8 mouse cellular contexts compared by ENCODE assay signal in the genomic region with DNA sequence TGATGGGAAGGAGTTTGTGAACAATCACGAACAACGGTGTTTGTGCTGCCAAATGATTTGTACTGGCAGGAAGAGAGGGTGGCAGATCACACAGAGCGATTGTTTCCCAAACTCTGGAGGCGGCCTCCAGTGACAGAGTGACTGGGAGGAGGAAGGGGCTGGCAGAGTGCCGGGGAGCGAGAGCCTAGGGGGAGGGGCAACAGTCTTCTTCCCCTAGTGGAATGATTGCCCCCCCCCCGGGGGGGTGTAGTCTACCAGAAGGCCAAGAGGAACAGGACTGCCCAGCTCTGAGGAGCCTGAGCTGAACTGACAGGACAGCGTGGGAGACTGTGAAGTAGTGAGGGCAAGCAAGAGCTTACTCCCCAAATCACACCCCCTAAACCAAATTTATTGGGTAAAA.
A peak's percentile ranks its signal among the peaks of the same experiment; 100 is the strongest.
DNase-seq lines count a peak whose midpoint lies in the region; ATAC-seq and TF ChIP-seq lines count a peak whose summit lies in the region.

No protein-coding gene starts in this region.

- no peak for TF ChIP-seq CTCF in thymus, adult 2 months (IDR thresholded peaks at IDR 0.05; ENCODE audit: borderline replicate concordance, control insufficient read depth, extremely low read depth, insufficient read depth, low read length, poor library complexity)

- DNase-seq in adrenal gland, adult 8-10 months: peak; percentile 44
- DNase-seq in gastrocnemius, postnatal 10 days: peak; percentile 81
- DNase-seq in layer of hippocampus, adult 9-11 months: peak; percentile 85
- DNase-seq in lung, postnatal 10 days: peak; percentile 98
- DNase-seq in right cerebral cortex, postnatal 10 days (ENCODE audit: low spot score in 2 of 2): peak; percentile 86 to 88
- DNase-seq in thymus, adult 2 months: no peak

- 4% methylated on average over 8 of the region's 8 CpGs for WGBS in hindbrain, embryonic 12.5 days
- 5% methylated on average over 8 of the region's 8 CpGs for WGBS in thymus, adult 2 months

- no peak overlapping the region for H3K9ac ChIP-seq in hindbrain, embryonic 12.5 days

- peaks cover 16% of the 10 kb centered on the region; the same call in 1 of the 2 replicates for H3K27me3 ChIP-seq in hindbrain, embryonic 12.5 days
- H3K27me3 ChIP-seq in thymus, adult 2 months (ENCODE audit: control insufficient read depth, insufficient read depth, low read length): no peaks in the 10 kb centered on the region

- 0 out of 2 replicates have a peak overlapping the region, but pooled peaks have one; percentile 1 for H3K4me3 ChIP-seq in hindbrain, embryonic 12.5 days
- H3K4me3 ChIP-seq in thymus, adult 2 months (ENCODE audit: control insufficient read depth, insufficient read depth, low read length): no peak overlapping the region

- H3K4me1 ChIP-seq in hindbrain, embryonic 12.5 days: peaks cover 44% of the 10 kb centered on the region
- H3K4me1 ChIP-seq in thymus, adult 2 months (replicated peaks; ENCODE audit: control insufficient read depth, insufficient read depth, low read length): no peaks in the 10 kb centered on the region

- ATAC-seq in common myeloid progenitor, adult 5-6 weeks (replicated peaks; ENCODE audit: low read depth, poor library complexity, severe bottlenecking): peak; percentile 58
- peak; percentile 62 for ATAC-seq in hindbrain, embryonic 12.5 days (ENCODE audit: low FRiP score)

- peak overlapping the region; percentile 55 for H3K27ac ChIP-seq in hindbrain, embryonic 12.5 days
- no peak overlapping the region for H3K27ac ChIP-seq in thymus, adult 2 months (ENCODE audit: control insufficient read depth, insufficient read depth, low read length)

- peak overlapping the region; percentile 30; the same call in 1 of the 2 replicates for H3K4me2 ChIP-seq in hindbrain, embryonic 12.5 days (replicated peaks)

- no peak for TF ChIP-seq POLR2A in thymus, adult 2 months (IDR thresholded peaks at IDR 0.05; ENCODE audit: control insufficient read depth, extremely low read depth, insufficient read depth, low read length, poor library complexity)

- no peaks in the 10 kb centered on the region for H3K36me3 ChIP-seq in hindbrain, embryonic 12.5 days
- no peaks in the 10 kb centered on the region for H3K36me3 ChIP-seq in thymus, adult 2 months (ENCODE audit: control insufficient read depth, insufficient read depth, low read length)

- H3K9me3 ChIP-seq in hindbrain, embryonic 12.5 days (replicated peaks): no peaks in the 10 kb centered on the region
